Mouse (Mus musculus) kidney, adult 2 months (tissue): Measurements from ENCODE around the gene Nat8f1.

Experiments
- CTCF ChIP-seq: fragments of 200-500 bp; conservative IDR thresholded peaks from 2 replicates; pipeline ENCODE4 v1.5.1; 2011; ENCODE audit warnings: low read depth, mild to moderate bottlenecking, control low read depth, low read length, moderate library complexity, mixed read lengths; ENCODE audit not compliant: insufficient read depth, insufficient read length
- POLR2A ChIP-seq: fragments of 200-500 bp; IDR thresholded peaks from one replicate; pipeline ENCODE4 v1.6.1; 2011; ENCODE audit warnings: low read depth, low read length, control low read depth

- no peak for TF ChIP-seq POLR2A
- TF ChIP-seq CTCF: no peak
Measured at GRCm38 (mm10) chr6:85884311-85884710, 31.2 kb downstream of the Nat8f1 start.
